Mouse (Mus musculus) E14TG2a.4 (cell line): ENCODE results near the gene Adgrf5.
A peak's percentile ranks its signal among the peaks of the same experiment; 100 is the strongest.
"Not testable (repeated sequence)": the region's sequence is repeated elsewhere in the genome, so short reads cannot be mapped to it uniquely, and the experiment has no call there.

Experiments used
- H3K27me3 ChIP-seq: 2 replicates; pipeline ENCODE4 v1.6.1; 2014; ENCODE audit warnings: low read length, control low read depth; ENCODE audit not compliant: insufficient read depth
- H3K36me3 ChIP-seq: 2 replicates; pipeline ENCODE4 v1.6.1; 2014; ENCODE audit warnings: low read length, control low read depth; ENCODE audit not compliant: insufficient read depth
- H3K4me1 ChIP-seq: replicated peaks from 2 replicates; pipeline ENCODE4 v1.6.1; 2014; ENCODE audit warnings: low read depth, low read length, control low read depth
- H3K4me3 ChIP-seq: replicated peaks from 2 replicates; pipeline ENCODE4 v1.5.1; 2014; ENCODE audit warnings: mild to moderate bottlenecking, low read length
- H3K9me3 ChIP-seq: 2 replicates; pipeline ENCODE4 v1.6.1; 2014; ENCODE audit warnings: low read length, control low read depth
- CTCF ChIP-seq: conservative IDR thresholded peaks from 2 replicates; pipeline ENCODE4 v1.5.1; 2014; ENCODE audit warnings: low read length
- NANOG ChIP-seq: IDR thresholded peaks from 2 replicates; pipeline ENCODE4 v1.6.1; 2014; ENCODE audit warnings: borderline replicate concordance, low read length, mixed read lengths
- POU5F1 ChIP-seq: IDR thresholded peaks from 2 replicates; pipeline ENCODE4 v1.6.1; 2014; ENCODE audit warnings: low read length, borderline replicate concordance

The Adgrf5 gene

DNA sequence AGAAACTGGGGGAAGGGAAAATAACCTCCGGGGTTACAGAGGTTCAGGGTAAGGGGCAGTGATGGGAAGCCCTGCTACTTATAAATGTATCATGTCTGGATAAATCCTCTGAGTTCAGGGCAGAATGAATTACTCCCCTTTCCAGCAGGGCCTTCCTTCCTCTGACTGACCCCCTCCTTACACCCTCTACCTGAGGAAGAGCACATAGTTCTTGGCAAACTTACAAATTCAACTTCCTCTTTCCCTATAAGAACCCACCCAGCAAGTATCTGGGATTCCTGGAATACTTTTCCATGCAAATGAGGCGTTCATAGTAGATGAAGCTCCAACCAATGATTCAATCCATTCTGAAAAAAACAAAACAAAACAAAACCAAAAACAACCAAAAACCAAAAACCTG, 22.6 kb upstream of the Adgrf5 start:
- Histone ChIP-seq H3K9me3 (no peaks in the 10 kb centered on the region), H3K36me3 (no peaks in the 10 kb centered on the region), H3K4me3 (no peak overlapping the region), H3K27me3 (no peaks in the 10 kb centered on the region), H3K4me1 (no peaks in the 10 kb centered on the region)
- TF ChIP-seq POU5F1 (no peak), CTCF (no peak), NANOG (no peak)

DNA sequence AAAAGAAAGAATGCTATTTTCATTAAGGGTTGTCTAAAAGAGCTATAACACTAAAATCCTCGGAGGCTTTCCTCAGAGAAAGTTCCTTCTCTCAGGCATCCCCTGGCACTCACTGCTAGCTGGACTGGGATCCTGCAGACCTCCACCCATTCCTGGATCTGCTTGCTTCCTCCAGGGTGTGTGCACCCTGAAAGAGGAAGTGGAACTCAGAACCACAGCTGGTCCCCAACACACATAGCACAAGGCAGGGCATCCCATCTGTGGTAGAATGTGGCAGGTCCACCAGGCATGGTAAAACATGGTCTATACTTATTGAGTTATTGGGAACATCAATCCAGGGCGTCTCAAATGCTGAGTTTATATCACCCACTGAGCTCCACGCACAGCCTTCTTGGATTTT, 22.0 kb upstream of the Adgrf5 start:
- no peak overlapping the region for H3K4me3 ChIP-seq
- H3K27me3 ChIP-seq = no peaks in the 10 kb centered on the region
- H3K4me1 ChIP-seq = no peaks in the 10 kb centered on the region
- H3K36me3 ChIP-seq = no peaks in the 10 kb centered on the region
- H3K9me3 ChIP-seq = no peaks in the 10 kb centered on the region
- no peak for TF ChIP-seq POU5F1
- no peak for TF ChIP-seq CTCF
- no peak for TF ChIP-seq NANOG

DNA sequence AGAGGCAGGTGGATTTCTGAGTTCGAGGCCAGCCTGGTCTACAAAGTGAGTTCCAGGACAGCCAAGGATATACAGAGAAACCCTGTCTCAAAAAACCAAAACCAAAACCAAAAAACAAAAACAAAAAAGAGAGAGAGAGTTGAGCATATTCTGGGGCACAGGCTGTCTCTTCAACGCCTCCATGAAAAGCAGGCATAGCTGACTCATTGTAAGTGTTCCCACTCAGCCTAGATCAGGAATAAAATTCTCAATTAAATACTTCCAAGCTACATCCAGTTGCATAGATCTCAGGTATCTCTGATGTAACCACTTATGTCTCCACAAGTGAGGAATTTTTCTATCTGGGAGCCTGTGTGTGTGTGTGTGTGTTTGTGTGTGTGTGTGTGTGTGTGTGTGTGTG, 13.8 kb upstream of the Adgrf5 start:
- not testable (repeated sequence) for H3K36me3 ChIP-seq, H3K4me3 ChIP-seq, H3K4me1 ChIP-seq, H3K9me3 ChIP-seq, H3K27me3 ChIP-seq

DNA sequence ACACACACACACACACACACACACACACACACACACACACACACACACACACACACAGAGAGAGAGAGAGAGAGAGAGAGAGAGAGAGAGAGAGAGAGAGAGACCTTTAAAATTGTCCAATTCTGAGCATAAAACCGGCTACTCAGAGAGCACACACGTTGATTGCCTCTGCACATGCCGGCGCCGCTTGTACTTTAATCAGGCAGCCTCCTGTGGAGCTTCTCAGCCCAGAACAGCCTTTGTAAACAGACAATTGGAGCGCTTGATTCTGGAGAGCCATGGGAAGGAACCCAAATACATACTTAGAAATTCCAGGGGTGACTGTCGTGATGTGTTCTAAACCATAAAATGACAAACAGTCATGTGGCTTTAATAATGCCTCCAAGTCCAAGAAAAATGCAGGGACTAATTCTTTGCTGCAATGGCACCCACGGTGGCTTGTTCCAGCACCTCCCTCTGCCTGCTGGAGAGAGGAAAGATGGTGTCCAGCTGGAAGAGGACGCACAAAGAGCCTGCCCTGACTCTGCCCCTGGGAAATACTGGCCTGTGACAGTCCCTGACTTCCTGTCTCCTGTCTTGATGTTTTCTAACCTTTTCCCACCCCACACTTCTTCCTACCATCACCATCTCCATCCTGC, 2.2 kb upstream of the Adgrf5 start:
- H3K9me3 ChIP-seq = no peaks in the 10 kb centered on the region
- no peaks in the 10 kb centered on the region for H3K36me3 ChIP-seq
- H3K4me3 ChIP-seq = no peak overlapping the region
- peaks cover 16% of the 10 kb centered on the region for H3K27me3 ChIP-seq
- TF ChIP-seq POU5F1 (no peak), CTCF (no peak), NANOG (no peak)
- H3K4me1 ChIP-seq = peaks cover 51% of the 10 kb centered on the region

DNA sequence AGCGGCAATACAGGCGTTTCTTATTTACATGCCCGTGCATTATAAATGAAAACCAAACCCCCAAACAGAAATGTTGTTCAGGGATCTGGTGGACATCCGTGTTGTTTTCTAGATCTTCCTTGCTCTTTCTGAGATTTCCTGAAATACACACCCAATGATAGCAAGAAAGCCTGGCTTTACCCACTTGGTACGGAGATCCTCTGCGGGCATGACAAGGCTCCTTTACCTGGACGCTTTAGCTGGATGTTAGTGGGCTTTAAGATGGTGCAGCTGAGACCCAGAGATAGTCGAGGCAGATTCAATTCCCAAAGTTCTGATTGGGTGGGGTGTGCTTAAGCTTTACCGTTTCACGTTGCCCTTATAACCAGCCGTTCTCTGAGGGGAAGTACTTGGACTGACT, 770 bp downstream of the Adgrf5 start:
- Histone ChIP-seq H3K4me1 (peaks cover 74% of the 10 kb centered on the region), H3K9me3 (no peaks in the 10 kb centered on the region), H3K36me3 (no peaks in the 10 kb centered on the region), H3K27me3 (peaks cover 16% of the 10 kb centered on the region), H3K4me3 (no peak overlapping the region)
- TF ChIP-seq CTCF = no peak
- no peak for TF ChIP-seq POU5F1
- no peak for TF ChIP-seq NANOG

DNA sequence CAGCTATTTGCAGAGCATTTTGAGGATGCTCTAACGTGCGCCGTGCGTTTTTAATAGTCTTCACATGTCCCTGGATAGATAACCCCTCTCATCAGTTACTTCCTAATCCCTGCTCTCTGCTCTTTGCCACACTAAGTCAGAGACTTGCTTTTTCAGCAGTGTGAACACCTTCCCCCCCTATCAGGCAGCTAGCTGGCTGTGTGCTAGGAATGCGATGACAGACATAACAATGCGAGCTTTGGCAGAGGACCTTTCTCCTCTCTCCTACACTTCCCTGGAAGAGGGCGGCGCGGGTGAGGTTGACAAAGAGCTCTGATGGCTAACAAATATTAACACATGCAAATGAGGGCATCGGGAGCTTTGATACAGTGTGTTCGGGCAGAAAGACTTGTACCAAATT, 2.1 kb downstream of the Adgrf5 start:
- Histone ChIP-seq H3K36me3 (no peaks in the 10 kb centered on the region), H3K4me3 (no peak overlapping the region), H3K9me3 (no peaks in the 10 kb centered on the region), H3K4me1 (peaks cover 83% of the 10 kb centered on the region), H3K27me3 (peaks cover 11% of the 10 kb centered on the region)
- TF ChIP-seq NANOG (no peak), CTCF (no peak), POU5F1 (no peak)

DNA sequence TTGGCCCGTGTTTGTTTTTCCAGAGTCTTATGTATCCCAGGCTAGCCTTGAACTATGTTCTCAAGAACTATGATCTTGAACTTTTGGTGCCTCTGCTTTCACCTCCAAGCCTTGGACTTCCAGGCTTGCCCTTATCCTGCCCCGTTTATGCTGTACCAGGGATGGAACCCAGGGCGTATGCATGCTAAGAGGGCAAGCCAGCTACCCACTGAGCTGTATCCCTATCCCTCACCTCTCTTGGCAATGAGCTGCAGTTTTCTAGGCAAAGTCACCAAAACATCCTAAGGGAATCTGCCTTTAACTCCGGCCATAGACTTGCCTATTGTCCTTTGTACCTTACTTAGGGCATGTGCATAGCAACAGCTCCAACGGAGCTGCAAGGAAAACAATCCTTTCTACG, 2.6 kb downstream of the Adgrf5 start:
- Histone ChIP-seq H3K9me3 (no peaks in the 10 kb centered on the region), H3K4me3 (no peak overlapping the region), H3K36me3 (no peaks in the 10 kb centered on the region), H3K4me1 (peaks cover 83% of the 10 kb centered on the region), H3K27me3 (peaks cover 10% of the 10 kb centered on the region)
- no peak for TF ChIP-seq NANOG
- TF ChIP-seq CTCF = no peak
- TF ChIP-seq POU5F1 = no peak

DNA sequence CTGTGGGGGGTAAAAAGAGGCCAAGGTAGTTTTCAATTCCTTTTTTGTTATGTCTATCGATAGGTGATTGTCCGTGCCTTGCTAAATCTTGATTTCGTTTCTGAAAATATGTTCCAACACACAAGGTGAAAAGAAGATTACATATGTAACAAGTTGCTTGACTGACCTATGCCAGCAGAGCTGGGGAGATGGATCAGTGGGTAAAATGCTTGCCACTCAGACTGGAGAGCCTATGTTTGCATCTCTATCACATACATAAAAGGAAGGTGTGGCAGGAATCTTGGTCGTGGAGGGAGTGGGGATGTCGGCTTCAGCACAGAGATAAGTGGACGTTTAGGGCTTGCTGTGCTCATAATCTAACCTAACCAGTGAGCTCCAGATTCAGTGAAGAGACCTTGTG, 3.7 kb downstream of the Adgrf5 start:
- Histone ChIP-seq H3K27me3 (peaks cover 7% of the 10 kb centered on the region; the same call in 1 of the 2 replicates), H3K4me1 (peaks cover 74% of the 10 kb centered on the region), H3K36me3 (no peaks in the 10 kb centered on the region), H3K9me3 (no peaks in the 10 kb centered on the region), H3K4me3 (no peak overlapping the region)
- peak; percentile 63 for TF ChIP-seq NANOG
- TF ChIP-seq CTCF = no peak
- no peak for TF ChIP-seq POU5F1

DNA sequence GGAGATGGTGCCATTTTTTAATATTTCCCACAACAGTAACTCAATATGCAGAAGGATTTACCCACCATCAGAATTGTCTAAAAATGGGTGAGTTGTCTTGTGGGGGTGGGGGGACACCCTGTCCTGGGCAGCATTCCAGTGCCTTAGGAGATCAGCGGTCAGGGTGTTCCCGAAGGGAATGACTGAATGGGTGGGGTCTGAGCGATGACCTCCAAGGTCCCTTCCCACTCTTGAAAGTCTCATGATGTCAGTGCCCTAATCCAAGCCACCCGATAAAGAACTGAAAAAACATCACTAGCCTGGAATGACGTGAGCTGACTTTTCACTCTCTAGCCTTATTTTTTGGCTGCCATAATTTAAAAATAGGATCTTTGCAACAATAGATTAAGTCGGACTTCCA, 5.0 kb downstream of the Adgrf5 start:
- peaks cover 67% of the 10 kb centered on the region for H3K4me1 ChIP-seq
- H3K27me3 ChIP-seq = peaks cover 7% of the 10 kb centered on the region; the same call in 1 of the 2 replicates
- TF ChIP-seq NANOG (no peak), POU5F1 (no peak), CTCF (no peak)
- H3K4me3 ChIP-seq = no peak overlapping the region
- no peaks in the 10 kb centered on the region for H3K36me3 ChIP-seq
- no peaks in the 10 kb centered on the region for H3K9me3 ChIP-seq
